Mouse (Mus musculus): ENCODE data around the gene Cckar. TPM values are rescaled to one million over a fixed set of nuclear protein-coding genes. Genes with fewer than 3 reads are reported as not detected.
A peak's percentile ranks its signal among the peaks of the same experiment; 100 is the strongest.

The Cckar gene
- polyA plus RNA-seq, 1 experiment: not detected

GRCm38 (mm10) chr5:53657925-53658324 lies 49.6 kb downstream of the Cckar start:
- TF ChIP-seq CTCF (IDR thresholded peaks at IDR 0.05; ENCODE audit: low read depth, low read length): peak; percentile 32
- TF ChIP-seq POLR2A (IDR thresholded peaks at IDR 0.05; ENCODE audit: borderline replicate concordance, low read depth, low read length): no peak
- H3K27ac ChIP-seq (ENCODE audit: insufficient read depth, low read depth, low read length): no peak overlapping the region
- no peak overlapping the region for H3K4me3 ChIP-seq (ENCODE audit: insufficient read depth, low read length)
- H3K4me1 ChIP-seq (ENCODE audit: control insufficient read depth, insufficient read depth, low read length): peaks cover 19% of the 10 kb centered on the region

DNA sequence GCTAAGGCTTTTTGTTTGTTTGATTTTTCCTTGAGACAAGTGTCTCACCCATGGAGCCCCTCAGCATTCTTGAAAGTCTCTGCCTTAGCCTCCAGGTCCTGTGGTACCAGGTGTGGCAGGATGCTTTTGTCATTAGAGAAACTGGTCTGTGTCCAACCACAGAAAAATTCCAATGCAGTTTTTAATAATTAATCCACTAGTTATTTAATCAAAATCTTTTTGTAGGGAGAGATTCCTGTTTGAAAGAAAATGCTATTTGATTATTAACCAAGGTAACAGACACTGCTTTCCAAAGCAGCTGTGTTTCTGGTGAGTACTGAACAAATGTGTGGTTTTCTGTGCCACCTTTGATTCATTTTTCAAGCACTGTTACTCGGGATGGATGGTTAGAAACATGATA lies 50.9 kb downstream of the Cckar start:
- H3K4me3 ChIP-seq (ENCODE audit: insufficient read depth, low read length): no peak overlapping the region
- H3K27ac ChIP-seq (ENCODE audit: insufficient read depth, low read depth, low read length): no peak overlapping the region
- no peak for TF ChIP-seq POLR2A (IDR thresholded peaks at IDR 0.05; ENCODE audit: borderline replicate concordance, low read depth, low read length)
- TF ChIP-seq CTCF (IDR thresholded peaks at IDR 0.05; ENCODE audit: low read depth, low read length): no peak
- H3K4me1 ChIP-seq (ENCODE audit: control insufficient read depth, insufficient read depth, low read length): peaks cover 10% of the 10 kb centered on the region

Other genes with a start within 250 kb of the Cckar start
- 125 and 136 TPM in 2 replicates for gene Rbpj, start 241.6 kb downstream of the Cckar start, polyA plus RNA-seq (2012; ENCODE audit: insufficient read depth, insufficient read length, missing spikeins)
- gene Tbc1d19, start 101.9 kb upstream of the Cckar start, polyA plus RNA-seq (2012; ENCODE audit: insufficient read depth, insufficient read length, missing spikeins): 22.3 and 30.3 TPM in 2 replicates